Mouse (Mus musculus) midbrain, embryonic 15.5 days (tissue): Measurements from ENCODE around the gene Spink4. TPM values are rescaled to one million over a fixed set of nuclear protein-coding genes. Genes with fewer than 3 reads are reported as not detected.

Source experiments
- ATAC-seq: fragments of 200-750 bp; cut with Nextera tagmentation; replicated peaks from 2 replicates; pipeline ENCODE4 v1.8.0; 2017; ENCODE audit warnings: moderate TSS enrichment
- H3K27ac ChIP-seq: fragments of 300-500 bp; sonication (generic); 2 replicates; pipeline ENCODE4 v1.5.1; 2015; ENCODE audit warnings: mild to moderate bottlenecking, inconsistent platforms
- H3K27me3 ChIP-seq: fragments of 300-500 bp; sonication (generic); replicated peaks from 2 replicates; pipeline ENCODE4 v1.6.1; 2015; ENCODE audit warnings: inconsistent platforms
- H3K36me3 ChIP-seq: fragments of 300-500 bp; sonication (generic); replicated peaks from 2 replicates; pipeline ENCODE4 v1.6.1; 2015; ENCODE audit warnings: inconsistent platforms
- H3K4me1 ChIP-seq: fragments of 300-500 bp; sonication (generic); 2 replicates; pipeline ENCODE4 v1.6.1; 2015; ENCODE audit warnings: inconsistent platforms
- H3K4me2 ChIP-seq: fragments of 300-500 bp; sonication (generic); 2 replicates; pipeline ENCODE4 v1.6.1; 2015; ENCODE audit warnings: inconsistent platforms, mild to moderate bottlenecking, moderate library complexity
- H3K4me3 ChIP-seq: fragments of 300-500 bp; sonication (generic); 2 replicates; pipeline ENCODE4 v1.5.1; 2015; ENCODE audit warnings: mild to moderate bottlenecking, inconsistent platforms
- H3K9ac ChIP-seq: fragments of 300-500 bp; sonication (generic); 2 replicates; pipeline ENCODE4 v1.6.1; 2015; ENCODE audit warnings: mild to moderate bottlenecking, inconsistent platforms
- H3K9me3 ChIP-seq: fragments of 300-500 bp; sonication (generic); 2 replicates; pipeline ENCODE4 v1.6.1; 2016; ENCODE audit warnings: inconsistent platforms
- WGBS: fragments of 180-500 bp; shearing (Covaris S2); methylation state at CpG from one replicate; pipeline ENCODE4 v1.1.7; 2015; ENCODE audit warnings: mixed read lengths; 5-methylcytosine and 5-hydroxymethylcytosine counted together
- polyA plus RNA-seq: library from polyadenylated mRNA; unstranded; fragments of >200 nt; fragmentation: Nextera tagmentation; extraction: Ambion mirVana; gene quantifications from 2 replicates; pipeline ENCODE4 v1.2.1, GENCODE M21; 2015

The Spink4 gene
- polyA plus RNA-seq, 1 experiment from 2014 or later, result not detected

GRCm38 (mm10) chr4:40974011-40974410 is 54.2 kb downstream of the Spink4 start:
- H3K9ac ChIP-seq, result no peak overlapping the region
- no peak overlapping the region for H3K27ac ChIP-seq
- H3K36me3 ChIP-seq, result peaks cover 16% of the 10 kb centered on the region
- no peak for ATAC-seq
- no peaks in the 10 kb centered on the region for H3K27me3 ChIP-seq
- no peak overlapping the region for H3K4me2 ChIP-seq
- no peaks in the 10 kb centered on the region for H3K9me3 ChIP-seq
- no peak overlapping the region for H3K4me3 ChIP-seq
- WGBS, result 100% methylated on average over 1 of the region's 1 CpGs
- H3K4me1 ChIP-seq, result peaks cover 24% of the 10 kb centered on the region

GRCm38 (mm10) chr4:40975678-40976077 is 55.8 kb downstream of the Spink4 start:
- peaks cover 15% of the 10 kb centered on the region for H3K4me1 ChIP-seq
- no peak overlapping the region for H3K4me3 ChIP-seq
- H3K9ac ChIP-seq, result no peak overlapping the region
- no peak overlapping the region for H3K4me2 ChIP-seq
- H3K27ac ChIP-seq, result no peak overlapping the region
- H3K9me3 ChIP-seq, result no peaks in the 10 kb centered on the region
- no peaks in the 10 kb centered on the region for H3K27me3 ChIP-seq
- ATAC-seq, result no peak
- WGBS, result 91% methylated on average over 3 of the region's 3 CpGs
- peaks cover 23% of the 10 kb centered on the region for H3K36me3 ChIP-seq

DNA sequence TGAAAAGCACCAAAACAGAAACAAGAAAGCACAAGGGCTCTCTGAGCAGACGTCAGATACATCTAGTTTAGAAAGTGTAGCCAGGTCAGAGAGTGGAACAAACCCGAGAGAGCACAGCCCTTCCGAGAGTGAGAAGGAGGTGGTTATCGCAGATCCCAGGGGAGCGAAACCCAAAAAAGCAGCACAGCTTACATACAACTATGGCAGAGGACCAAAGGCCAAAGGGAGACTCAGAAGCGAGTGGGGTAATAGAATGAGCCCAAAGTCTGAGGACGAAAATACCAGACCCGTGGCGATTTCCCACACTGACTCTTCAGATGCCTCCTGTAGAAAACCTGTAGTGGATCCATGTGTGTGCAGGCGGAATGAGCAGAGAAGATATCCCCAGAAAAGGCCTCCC is 56.8 kb downstream of the Spink4 start:
- Histone ChIP-seq H3K27ac (no peak overlapping the region), H3K9me3 (no peaks in the 10 kb centered on the region), H3K4me1 (peaks cover 15% of the 10 kb centered on the region), H3K9ac (no peak overlapping the region), H3K27me3 (no peaks in the 10 kb centered on the region), H3K4me3 (no peak overlapping the region), H3K36me3 (peaks cover 24% of the 10 kb centered on the region), H3K4me2 (no peak overlapping the region)
- WGBS, result 91% methylated on average over 10 of the region's 10 CpGs
- no peak for ATAC-seq

- H3K9me3 ChIP-seq, result no peaks in the 10 kb centered on the region
- H3K27me3 ChIP-seq, result no peaks in the 10 kb centered on the region
- H3K9ac ChIP-seq, result no peak overlapping the region
- no peak for ATAC-seq
- no peaks in the 10 kb centered on the region for H3K4me1 ChIP-seq
- H3K4me2 ChIP-seq, result no peak overlapping the region
- WGBS, result 90% methylated on average over 1 of the region's 1 CpGs
- H3K27ac ChIP-seq, result no peak overlapping the region
- H3K4me3 ChIP-seq, result no peak overlapping the region
- peaks cover 29% of the 10 kb centered on the region for H3K36me3 ChIP-seq
Observed at GRCm38 (mm10) chr4:40979430-40979829, 59.6 kb downstream of the Spink4 start.

Other genes with a start within 250 kb of the Spink4 start
- 48.2 and 50.8 TPM in 2 replicates for gene Aptx, start 216.9 kb upstream of the Spink4 start, polyA plus RNA-seq
- gene Dnaja1, start 197.9 kb upstream of the Spink4 start, polyA plus RNA-seq, result 628 and 666 TPM in 2 replicates
- 118 and 120 TPM in 2 replicates for gene Smu1, start 162.1 kb upstream of the Spink4 start, polyA plus RNA-seq
- gene B4galt1, start 66.0 kb upstream of the Spink4 start, polyA plus RNA-seq, result 7.5 and 7.8 TPM in 2 replicates
- 173 and 181 TPM in 2 replicates for gene Bag1, start 28.2 kb downstream of the Spink4 start, polyA plus RNA-seq
- gene Chmp5, start 28.4 kb downstream of the Spink4 start, polyA plus RNA-seq, result 150 and 156 TPM in 2 replicates
- 110 and 121 TPM in 2 replicates for gene Nfx1, start 50.9 kb downstream of the Spink4 start, polyA plus RNA-seq
- gene Aqp7, start 128.1 kb downstream of the Spink4 start, polyA plus RNA-seq, result not detected in 2 replicates
- 0.15 and 0.58 TPM in 2 replicates for gene Aqp3, start 178.1 kb downstream of the Spink4 start, polyA plus RNA-seq
- 40.9 and 41.1 TPM in 2 replicates for gene Nol6, start 204.4 kb downstream of the Spink4 start, polyA plus RNA-seq
- gene Ube2r2, start 215.7 kb downstream of the Spink4 start, polyA plus RNA-seq, result 58.0 and 60.2 TPM in 2 replicates